Mouse (Mus musculus) liver, postnatal 0 days (tissue): ENCODE measurements around the gene Pik3r4.

Experiments
- CTCF ChIP-seq: sonication (generic); IDR thresholded peaks from 2 replicates; pipeline ENCODE4 v1.5.1; 2016; ENCODE audit warnings: antibody characterized with exemption, low read depth
- EP300 ChIP-seq: IDR thresholded peaks from 2 replicates; pipeline ENCODE4 v1.6.1; 2016; ENCODE audit warnings: antibody characterized with exemption, low read depth, mild to moderate bottlenecking

DNA sequence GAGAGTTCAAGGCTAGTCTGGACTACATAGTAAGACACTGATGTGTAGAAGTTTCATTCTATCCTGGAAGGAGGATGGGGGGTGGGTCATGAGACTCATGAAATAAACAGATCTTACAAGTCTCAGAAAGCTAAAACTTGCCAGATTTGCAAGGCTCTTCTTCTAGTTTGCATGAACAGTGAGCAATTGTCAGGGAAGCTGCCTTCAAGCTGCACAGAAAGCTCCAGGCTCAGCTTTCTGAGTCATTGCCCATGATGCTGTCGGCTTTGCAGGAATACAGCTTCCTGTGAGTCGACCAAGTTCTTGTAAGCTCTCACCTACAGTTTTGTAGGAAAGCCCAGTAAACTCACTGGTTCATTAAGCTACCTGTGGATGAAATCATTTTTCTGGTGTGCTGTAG is 8.8 kb upstream of the Pik3r4 start:
- no peak for TF ChIP-seq CTCF
- TF ChIP-seq EP300, result no peak
